Mouse (Mus musculus) hindbrain, embryonic 16.5 days (tissue): ENCODE measurements around the gene Tmem63c. TPM values are rescaled to one million over a fixed set of nuclear protein-coding genes. Genes with fewer than 3 reads are reported as not detected.

ENCODE experiments used
- ATAC-seq: fragments of 200-750 bp; cut with Nextera tagmentation; 2 replicates; pipeline ENCODE4 v1.8.0; 2017; ENCODE audit warnings: moderate TSS enrichment, moderate library complexity
- H3K27ac ChIP-seq: fragments of 300-500 bp; sonication (generic); 2 replicates; pipeline ENCODE4 v1.5.1; 2014; ENCODE audit warnings: low read depth, mild to moderate bottlenecking, control low read depth, low read length, moderate library complexity
- H3K27me3 ChIP-seq: fragments of 300-500 bp; sonication (generic); replicated peaks from 2 replicates; pipeline ENCODE4 v1.6.1; 2014; ENCODE audit warnings: low read length; ENCODE audit not compliant: control insufficient read depth, insufficient read depth
- H3K36me3 ChIP-seq: fragments of 300-500 bp; sonication (generic); 2 replicates; pipeline ENCODE4 v1.6.1; 2014; ENCODE audit warnings: mild to moderate bottlenecking, low read length, moderate library complexity, mixed read lengths; ENCODE audit not compliant: control insufficient read depth, insufficient read depth
- H3K4me1 ChIP-seq: fragments of 300-500 bp; sonication (generic); 2 replicates; pipeline ENCODE4 v1.6.1; 2014; ENCODE audit warnings: low read depth, low read length; ENCODE audit not compliant: control insufficient read depth, insufficient read depth
- H3K4me2 ChIP-seq: fragments of 300-500 bp; sonication (generic); 2 replicates; pipeline ENCODE4 v1.6.1; 2014; ENCODE audit warnings: mild to moderate bottlenecking, low read length, control low read depth, moderate library complexity
- H3K4me3 ChIP-seq: fragments of 300-500 bp; sonication (generic); 2 replicates; pipeline ENCODE4 v1.5.1; 2014; ENCODE audit warnings: mild to moderate bottlenecking, low read length, control low read depth, moderate library complexity
- H3K9ac ChIP-seq: fragments of 300-500 bp; sonication (generic); 2 replicates; pipeline ENCODE4 v1.6.1; 2014; ENCODE audit warnings: low read depth, mild to moderate bottlenecking, control low read depth, low read length, moderate library complexity
- H3K9me3 ChIP-seq: fragments of 300-500 bp; sonication (generic); 2 replicates; pipeline ENCODE4 v1.6.1; 2014; ENCODE audit warnings: mild to moderate bottlenecking, low read length, moderate library complexity; ENCODE audit not compliant: control insufficient read depth
- WGBS: fragments of 180-500 bp; shearing (Covaris S2); extraction: QIAGEN DNeasy Blood & Tissue Kit; methylation state at CpG from one replicate; pipeline ENCODE4 v1.1.7; 2014; 5-methylcytosine and 5-hydroxymethylcytosine counted together
- microRNA-seq: library from miRNA; unstranded; fragments of <30 nt; microRNA quantifications from one replicate; pipeline ENCODE4, GENCODE M21; 2017
- polyA plus RNA-seq: library from polyadenylated mRNA; unstranded; fragments of >200 nt; fragmentation: Nextera tagmentation; extraction: Ambion mirVana; gene quantifications from 2 replicates; pipeline ENCODE4 v1.2.1, GENCODE M21; 2015

Gene Tmem63c
- polyA plus RNA-seq, 1 experiment from 2014 or later: 11.0 TPM

DNA sequence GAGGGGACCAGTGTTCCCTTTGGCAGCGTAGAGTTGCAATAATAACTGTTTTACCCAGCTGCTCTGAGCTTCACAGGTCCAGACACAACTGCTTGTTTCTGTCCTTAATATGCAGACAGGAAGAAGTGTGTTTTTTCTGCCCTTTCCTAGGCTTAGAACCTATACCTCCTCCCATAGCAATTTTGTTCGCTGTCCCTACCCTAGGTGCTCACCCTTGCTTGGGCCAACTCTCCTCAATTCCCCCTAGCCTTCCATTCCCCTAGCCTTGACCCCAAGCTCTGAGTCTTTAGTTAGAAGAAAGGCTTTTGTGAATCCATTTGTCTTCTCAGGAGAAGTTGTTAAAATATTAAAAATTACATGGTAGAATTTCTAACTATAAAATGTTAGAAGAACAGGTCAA, 117.6 kb downstream of the Tmem63c start:
- Histone ChIP-seq H3K4me1 (no peaks in the 10 kb centered on the region; the same call in 1 of the 2 replicates), H3K27me3 (no peaks in the 10 kb centered on the region), H3K27ac (no peak overlapping the region; the same call in 1 of the 2 replicates), H3K9ac (no peak overlapping the region), H3K9me3 (no peaks in the 10 kb centered on the region), H3K36me3 (peaks cover 5% of the 10 kb centered on the region), H3K4me2 (no peak overlapping the region), H3K4me3 (no peak overlapping the region)
- no peak for ATAC-seq
- 36% methylated on average over 2 of the region's 2 CpGs for WGBS

Small RNA genes lying within 50 kb of the gene (microRNA-seq; reads per million reads assigned to microRNA genes)
- not detected for gene Gm25847

Other genes with a start within 250 kb of the Tmem63c start
- gene Irf2bpl, start 136.5 kb upstream of the Tmem63c start, polyA plus RNA-seq: 49.7 and 56.6 TPM in 2 replicates
- 43.4 and 49.0 TPM in 2 replicates for gene Cipc, start 74.3 kb upstream of the Tmem63c start, polyA plus RNA-seq
- gene Zdhhc22, start 30.9 kb upstream of the Tmem63c start, polyA plus RNA-seq: 23.2 and 26.9 TPM in 2 replicates
- gene Ngb, start 81.2 kb downstream of the Tmem63c start, polyA plus RNA-seq: 6.5 and 7.3 TPM in 2 replicates
- gene Gstz1, start 125.8 kb downstream of the Tmem63c start, polyA plus RNA-seq: 26.3 and 33.8 TPM in 2 replicates
- 15.2 and 16.3 TPM in 2 replicates for gene Pomt2, start 126.6 kb downstream of the Tmem63c start, polyA plus RNA-seq
- gene Samd15, start 178.4 kb downstream of the Tmem63c start, polyA plus RNA-seq: 1.7 and 1.9 TPM in 2 replicates
- gene Tmed8, start 179.1 kb downstream of the Tmem63c start, polyA plus RNA-seq: 4.2 and 5.0 TPM in 2 replicates
- 0.94 and 0.96 TPM in 2 replicates for gene Noxred1, start 217.4 kb downstream of the Tmem63c start, polyA plus RNA-seq
- 52.1 and 55.4 TPM in 2 replicates for gene Vipas39, start 244.9 kb downstream of the Tmem63c start, polyA plus RNA-seq
- 213 and 222 TPM in 2 replicates for gene Ahsa1, start 245.1 kb downstream of the Tmem63c start, polyA plus RNA-seq